Mouse (Mus musculus) CD4-positive, CD25-positive, alpha-beta regulatory T cell, adult 4 months (primary cell): Measurements from ENCODE around the gene 4930523C07Rik. TPM values are rescaled to one million over a fixed set of nuclear protein-coding genes. Genes with fewer than 3 reads are reported as not detected.
A peak's percentile ranks its signal among the peaks of the same experiment; 100 is the strongest.

Source experiments
- ATAC-seq: one replicate; pipeline ENCODE4 v1.8.0; 2017
- polyA plus RNA-seq, 2 experiments: library from polyadenylated mRNA; unstranded; fragments of 100-300 nt; shearing (Covaris generic); gene quantifications; one replicate each; pipeline ENCODE4 v1.2.1; 2017

Gene 4930523C07Rik
- 100 to 1,000 TPM; 212 to 238 TPM for polyA plus RNA-seq

DNA sequence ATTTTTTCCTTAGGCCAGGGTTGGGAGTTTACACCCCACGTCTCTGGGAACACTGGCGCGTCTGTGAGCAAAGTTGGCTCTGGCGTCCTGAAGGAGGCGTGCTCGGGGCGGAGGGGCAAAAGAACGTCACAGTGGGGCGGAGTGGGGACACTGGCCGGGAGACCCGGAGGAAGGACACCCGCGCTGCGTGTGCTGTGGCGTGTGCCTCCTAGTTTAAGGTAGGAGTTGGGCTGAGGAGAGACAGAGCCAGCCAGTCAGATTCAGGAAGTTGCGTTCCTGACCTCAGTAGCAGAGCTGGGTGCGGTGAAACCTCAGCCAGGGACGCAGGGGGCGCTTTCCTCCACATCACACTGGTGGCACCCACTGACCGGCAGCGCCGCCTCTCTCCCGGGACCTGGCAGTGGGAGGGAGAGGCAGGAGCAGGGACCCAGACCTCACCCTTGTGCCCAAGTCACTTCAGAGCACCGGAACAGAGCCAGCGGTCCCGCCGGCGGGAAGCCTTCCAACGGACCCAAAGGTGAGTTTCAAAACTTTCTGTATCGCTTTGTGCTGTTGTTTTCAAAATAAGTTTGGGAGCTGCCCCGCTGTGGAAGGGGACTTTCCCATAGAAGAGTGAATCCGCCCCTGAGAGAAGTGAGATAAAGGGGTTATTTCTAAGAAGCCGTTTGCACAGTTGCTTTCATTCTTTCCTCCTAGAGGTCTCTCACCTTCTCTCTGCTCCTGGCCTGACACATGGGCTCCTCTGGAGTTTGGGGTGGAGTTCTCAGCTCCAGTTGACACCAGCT is at the start of gene 4930523C07Rik:
TSS of gene 4930523C07Rik (plus strand) at position 146 of the 785 bp plus-strand sequence.
- ATAC-seq: peak; percentile 68

- ATAC-seq: no peak
Observed at GRCm38 (mm10) chr1:159997329-159997728, 46.9 kb upstream of the 4930523C07Rik start.

- no peak for ATAC-seq
Observed at GRCm38 (mm10) chr1:159998349-159998748, 45.8 kb upstream of the 4930523C07Rik start.

- peak; percentile 95 for ATAC-seq
Observed at GRCm38 (mm10) chr1:159999232-159999631, 45.0 kb upstream of the 4930523C07Rik start.

DNA sequence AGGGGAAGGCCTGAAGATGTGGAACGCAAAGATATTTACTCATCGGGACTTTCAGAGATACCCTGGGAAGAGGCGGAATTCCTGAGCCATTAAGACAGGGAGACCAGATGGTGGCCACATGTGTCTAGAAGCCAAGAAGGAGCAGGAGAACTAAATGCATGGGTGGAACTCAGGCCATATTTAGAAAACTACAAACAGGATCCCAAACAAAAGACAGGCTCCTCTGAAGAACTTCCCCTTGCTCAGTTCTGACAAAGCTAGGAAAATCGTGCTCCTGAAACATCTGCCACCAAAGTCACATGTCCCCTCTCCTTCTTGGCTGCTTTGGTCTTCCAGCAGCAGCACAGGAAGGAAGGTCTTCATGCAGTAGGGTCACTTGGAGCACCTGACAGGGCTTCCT is 38.9 kb upstream of the 4930523C07Rik start:
- ATAC-seq: no peak

GRCm38 (mm10) chr1:160006919-160007588 is 37.1 kb upstream of the 4930523C07Rik start:
- ATAC-seq: peak; percentile 81

- ATAC-seq: no peak
Observed at GRCm38 (mm10) chr1:160013042-160013441, 31.1 kb upstream of the 4930523C07Rik start.

DNA sequence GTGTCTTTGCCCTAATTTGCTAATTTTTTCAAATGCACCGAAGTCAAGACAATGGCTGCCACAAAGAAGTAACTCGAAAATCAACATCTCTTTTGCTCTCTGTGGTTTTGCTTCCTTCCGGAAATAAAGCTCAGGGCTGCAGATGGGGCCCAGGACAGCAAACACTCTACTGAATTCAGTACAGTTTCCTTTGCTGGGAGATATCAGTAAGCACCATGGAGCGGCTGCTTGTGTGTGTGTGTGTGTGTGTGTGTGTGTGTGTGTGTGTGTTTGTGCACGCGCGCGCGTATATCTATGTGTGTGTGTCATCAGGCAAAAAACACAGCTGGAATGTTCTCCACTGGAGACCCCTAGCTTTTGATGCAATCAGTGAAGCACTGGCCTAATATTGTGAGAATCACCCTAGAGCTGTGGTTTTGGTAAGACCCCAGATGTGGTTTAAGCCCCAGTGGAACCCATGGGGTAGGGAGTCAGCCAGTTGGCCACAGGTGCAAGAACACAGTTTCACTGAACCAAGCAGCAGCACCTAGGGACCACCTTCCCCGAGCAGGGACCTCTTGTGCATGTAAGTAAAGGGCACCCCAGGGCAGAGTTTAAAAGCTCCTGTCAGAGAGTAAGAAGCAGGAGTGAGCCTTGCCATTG is 19.7 kb upstream of the 4930523C07Rik start:
- ATAC-seq: peak; percentile 90

DNA sequence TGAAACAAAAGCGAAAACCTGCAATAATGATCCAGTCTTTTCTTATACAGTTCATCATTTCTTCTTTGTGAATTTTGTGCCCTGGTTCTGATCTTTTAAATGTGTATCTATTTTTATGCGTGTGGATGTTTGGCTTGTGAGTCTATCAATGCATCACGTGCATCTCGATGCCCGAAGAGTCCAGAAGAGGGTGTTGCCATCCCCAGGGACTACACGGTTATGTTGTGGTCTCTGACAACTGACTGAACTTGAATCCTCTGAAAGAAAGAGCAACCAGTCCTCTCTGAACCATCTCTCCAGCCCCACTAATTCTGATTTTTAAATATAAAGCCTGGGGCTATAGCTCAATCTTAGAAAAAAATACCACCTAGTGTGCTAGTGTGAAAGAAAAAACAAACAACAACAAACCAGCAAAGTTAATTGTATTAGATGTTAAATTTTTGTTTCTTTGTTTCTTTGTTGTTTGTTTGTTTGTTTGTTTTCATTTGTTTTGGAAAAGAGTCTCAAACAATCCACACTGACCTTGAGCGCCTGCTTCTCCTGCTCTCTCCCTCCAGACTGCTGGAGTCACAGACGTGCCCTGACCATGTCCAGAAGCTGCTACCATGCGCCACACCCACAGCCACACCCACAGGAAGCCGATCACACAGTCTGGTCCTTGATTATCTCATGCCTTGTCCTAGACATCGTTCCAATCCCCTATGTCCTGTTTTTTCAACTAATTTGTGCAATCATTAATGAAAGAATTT is 18.9 kb upstream of the 4930523C07Rik start:
- peak; percentile 11 for ATAC-seq

DNA sequence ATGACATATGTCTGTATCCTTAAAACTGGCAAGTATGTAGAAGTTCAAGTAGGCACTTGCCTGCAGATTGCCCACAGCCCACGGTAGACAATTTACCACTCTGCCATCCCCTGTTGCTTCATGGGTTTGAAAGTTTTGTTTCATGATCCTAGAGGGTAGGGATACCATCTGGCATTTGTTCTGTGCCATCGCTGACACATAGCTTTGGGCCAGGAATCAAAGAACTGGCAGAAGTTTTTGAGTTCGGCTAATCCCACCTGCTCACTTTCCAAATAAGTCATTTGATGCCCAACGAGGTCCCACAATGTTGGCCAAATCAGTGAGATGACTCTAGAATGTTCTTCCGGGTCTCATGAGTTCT is 18.3 kb upstream of the 4930523C07Rik start:
- ATAC-seq: no peak

DNA sequence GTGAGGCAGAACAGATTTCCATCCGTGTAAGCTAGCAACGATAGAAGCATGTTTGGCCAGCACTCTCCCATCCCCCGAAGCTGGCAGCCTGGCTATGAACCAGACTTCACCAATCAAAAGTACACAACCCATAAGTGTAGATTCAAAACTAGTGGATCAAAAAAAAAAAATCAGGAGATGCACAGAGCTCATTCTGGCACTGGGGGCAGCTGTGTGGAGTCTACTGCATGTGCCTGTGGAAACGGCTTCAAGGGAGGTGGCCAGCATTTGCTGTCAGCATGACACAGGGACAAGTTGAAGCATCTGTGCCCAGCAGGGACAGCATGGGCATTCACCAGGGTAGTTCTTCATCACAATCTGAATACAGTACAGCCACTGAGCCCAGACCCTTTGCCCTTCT is 16.2 kb upstream of the 4930523C07Rik start:
- no peak for ATAC-seq

DNA sequence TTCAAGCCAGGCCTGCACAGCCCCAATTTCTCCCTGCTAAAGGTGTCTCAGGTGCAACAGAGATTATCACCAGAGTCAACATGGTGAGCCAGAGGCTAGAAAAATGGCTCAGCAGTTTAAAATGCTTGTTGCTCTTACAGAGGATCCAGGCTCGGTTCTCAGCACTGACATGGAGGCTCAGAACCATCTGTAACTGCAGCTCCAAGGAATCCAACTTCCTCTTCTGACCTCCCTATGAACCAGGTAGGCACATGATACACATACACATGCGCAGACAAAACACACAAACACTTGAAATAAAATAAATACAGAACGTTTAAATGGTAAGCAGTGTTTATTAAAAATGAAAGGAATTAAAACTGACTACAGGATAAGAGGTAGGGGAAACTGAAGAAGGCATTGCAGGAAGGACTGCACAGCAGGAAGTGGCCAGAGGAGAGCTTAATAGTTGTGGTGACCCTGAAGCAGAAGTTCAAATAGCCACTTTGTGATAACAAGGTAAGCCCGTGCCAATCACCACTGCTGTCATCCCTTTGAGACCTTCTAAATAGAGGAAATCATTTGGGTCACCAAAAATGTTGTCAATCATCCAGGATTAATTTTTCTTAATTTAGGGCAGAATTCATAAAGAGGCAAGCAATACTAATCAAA is 10.1 kb upstream of the 4930523C07Rik start:
- no peak for ATAC-seq

DNA sequence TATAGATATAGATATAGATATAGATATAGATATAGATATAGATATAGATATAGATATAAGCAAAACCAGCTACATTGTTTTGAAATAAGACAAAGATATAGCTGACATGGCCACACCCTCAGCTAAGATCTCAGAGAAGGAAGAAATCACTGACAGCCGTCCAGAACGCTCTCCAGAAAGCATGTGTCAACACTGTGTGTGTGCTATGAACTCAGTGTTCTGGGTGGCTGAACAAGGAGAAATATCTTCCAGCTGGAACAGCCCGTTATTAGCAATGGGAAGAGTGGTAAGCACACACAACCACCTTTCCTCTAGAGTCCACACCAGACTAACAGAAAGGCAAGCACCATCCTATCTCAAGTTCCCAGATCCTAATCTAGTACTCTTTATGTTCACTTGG is 8.6 kb upstream of the 4930523C07Rik start:
- ATAC-seq: no peak

GRCm38 (mm10) chr1:160036996-160037521 is 7.1 kb upstream of the 4930523C07Rik start:
- peak; percentile 76 for ATAC-seq

GRCm38 (mm10) chr1:160039951-160040645 is 4.1 kb upstream of the 4930523C07Rik start:
- ATAC-seq: no peak

DNA sequence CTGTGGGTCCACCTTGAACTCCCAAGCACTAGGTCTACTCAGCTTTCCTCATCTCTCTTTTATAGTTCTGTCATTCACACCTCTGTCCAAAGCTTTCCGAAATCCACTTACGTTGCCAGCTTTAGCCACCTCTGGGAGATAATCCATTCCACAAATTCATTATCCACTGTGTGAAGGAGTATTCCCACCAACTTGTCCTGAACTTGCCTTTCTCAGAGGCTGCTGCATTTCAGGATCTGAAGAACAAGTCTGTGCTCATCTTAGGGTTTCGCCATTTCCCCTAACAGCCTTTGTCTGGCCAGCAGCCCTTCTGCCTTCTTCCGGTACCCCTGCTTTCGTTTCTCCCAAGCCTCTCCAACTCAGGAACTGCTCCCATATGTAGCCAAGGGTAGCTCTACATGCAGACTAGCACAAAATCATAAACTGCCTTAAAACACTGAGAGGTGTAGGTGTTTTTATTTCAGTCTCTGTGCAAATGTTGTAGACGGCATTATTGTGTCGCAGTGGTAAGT is 2.9 kb upstream of the 4930523C07Rik start:
- no peak for ATAC-seq

DNA sequence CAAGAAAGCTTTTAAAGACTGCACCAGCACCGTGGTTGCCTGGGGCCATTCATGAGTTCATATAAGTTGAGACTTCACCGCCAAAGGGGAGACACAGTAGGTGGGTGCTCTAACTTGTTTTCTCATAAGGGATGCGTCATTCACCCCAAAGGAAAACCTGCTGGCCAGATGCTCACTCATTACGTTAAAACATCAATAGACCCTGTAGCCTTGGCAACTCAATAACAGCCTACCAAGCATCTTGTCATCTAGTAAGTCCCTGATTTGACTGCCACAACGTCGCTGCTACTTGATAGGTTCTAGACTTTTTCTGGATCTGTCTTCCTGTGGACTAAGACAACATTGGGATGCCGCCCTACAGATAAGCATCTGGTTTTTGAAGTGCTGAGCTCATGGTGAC is 1.8 kb upstream of the 4930523C07Rik start:
- no peak for ATAC-seq

GRCm38 (mm10) chr1:160043271-160043975 is 759 bp upstream of the 4930523C07Rik start:
- ATAC-seq: no peak

GRCm38 (mm10) chr1:160045056-160045715 is 1.0 kb downstream of the 4930523C07Rik start:
- no peak for ATAC-seq

GRCm38 (mm10) chr1:160045971-160046370 is 1.8 kb downstream of the 4930523C07Rik start:
- no peak for ATAC-seq
